Mouse (Mus musculus): ENCODE measurements around the gene Cacna2d2. TPM values are rescaled to one million over a fixed set of nuclear protein-coding genes. Genes with fewer than 3 reads are reported as not detected.

Gene Cacna2d2
- polyA plus RNA-seq, 2 experiments: 0.29 to 9.3 TPM

DNA sequence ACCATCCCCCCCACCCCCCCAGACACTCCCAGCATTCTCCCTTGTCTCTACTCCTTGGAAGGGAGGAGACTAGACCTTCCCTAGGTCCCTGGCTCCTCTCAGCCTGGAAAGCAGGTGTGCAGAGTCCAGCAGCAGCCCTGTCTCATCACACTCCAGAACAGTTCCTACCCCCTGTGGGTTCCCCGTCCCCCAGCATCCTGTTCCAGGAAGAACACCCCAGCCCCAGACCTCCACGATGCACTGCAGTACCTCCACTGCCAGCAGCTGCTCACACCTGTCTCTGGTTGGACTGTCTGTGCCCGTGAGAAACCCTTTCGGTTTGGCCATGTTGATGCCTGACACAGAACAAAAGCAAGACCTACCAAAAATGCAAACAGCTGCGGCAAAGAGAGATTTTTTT lies 121.8 kb downstream of the Cacna2d2 start:
- 38% methylated on average over 5 of the region's 5 CpGs for WGBS
- Histone ChIP-seq H3K27ac (replicated peaks; ENCODE audit: low read depth, low read length) (no peak overlapping the region), H3K27me3 (ENCODE audit: control insufficient read depth, insufficient read depth, low read length) (peaks cover 9% of the 10 kb centered on the region), H3K4me1 (ENCODE audit: control insufficient read depth, insufficient read depth, low read length) (no peaks in the 10 kb centered on the region), H3K9me3 (ENCODE audit: control insufficient read depth, low read length) (no peaks in the 10 kb centered on the region), H3K36me3 (ENCODE audit: control insufficient read depth, insufficient read depth, low read length) (no peaks in the 10 kb centered on the region), H3K4me3 (replicated peaks; ENCODE audit: low read length) (no peak overlapping the region), H3K9ac (ENCODE audit: low read depth, low read length, severe bottlenecking) (no peak overlapping the region), H3K4me2 (replicated peaks; ENCODE audit: low read depth, low read length, severe bottlenecking) (no peak overlapping the region)
- DNase-seq (ENCODE audit: low spot score) (no peak), ATAC-seq (ENCODE audit: low FRiP score, low read depth) (peak; percentile 28; the same call in 1 of the 2 replicates)
- no peak for TF ChIP-seq POLR2A (IDR thresholded peaks at IDR 0.05; ENCODE audit: borderline replicate concordance, extremely low read depth, insufficient read depth, insufficient read length)

- Histone ChIP-seq H3K4me3 (replicated peaks; ENCODE audit: low read length) (no peak overlapping the region), H3K9me3 (ENCODE audit: control insufficient read depth, low read length) (no peaks in the 10 kb centered on the region), H3K4me1 (ENCODE audit: control insufficient read depth, insufficient read depth, low read length) (no peaks in the 10 kb centered on the region), H3K9ac (ENCODE audit: low read depth, low read length, severe bottlenecking) (0 out of 2 replicates have a peak overlapping the region, but pooled peaks have one; percentile 38), H3K27me3 (ENCODE audit: control insufficient read depth, insufficient read depth, low read length) (peaks cover 16% of the 10 kb centered on the region), H3K36me3 (ENCODE audit: control insufficient read depth, insufficient read depth, low read length) (no peaks in the 10 kb centered on the region), H3K4me2 (replicated peaks; ENCODE audit: low read depth, low read length, severe bottlenecking) (peak overlapping the region; percentile 32), H3K27ac (replicated peaks; ENCODE audit: low read depth, low read length) (no peak overlapping the region)
- 29% methylated on average over 20 of the region's 25 CpGs for WGBS
- ATAC-seq (ENCODE audit: low FRiP score, low read depth) (peak; percentile 35), DNase-seq (ENCODE audit: low spot score) (no peak)
- no peak for TF ChIP-seq POLR2A (IDR thresholded peaks at IDR 0.05; ENCODE audit: borderline replicate concordance, extremely low read depth, insufficient read depth, insufficient read length)
These were observed 122.4 kb downstream of the Cacna2d2 start for GRCm38 (mm10) chr9:107521711-107522399.

DNA sequence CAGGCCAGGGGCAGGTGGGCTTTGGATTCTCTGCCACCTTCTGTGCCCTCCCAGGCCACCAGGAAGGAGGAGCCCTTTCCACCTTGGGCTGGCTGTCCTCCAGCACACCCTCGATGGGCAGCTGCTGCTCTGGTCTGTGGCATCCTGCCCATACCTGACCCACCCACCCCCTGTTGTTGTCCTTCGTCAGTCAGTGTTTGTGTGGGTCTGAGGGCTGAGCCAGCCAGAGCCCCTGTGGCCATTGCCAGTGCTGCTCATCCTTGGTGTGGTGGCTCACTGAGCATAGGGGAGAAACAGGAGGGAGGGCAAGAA lies 122.9 kb downstream of the Cacna2d2 start:
- peaks cover 19% of the 10 kb centered on the region for H3K27me3 ChIP-seq (ENCODE audit: control insufficient read depth, insufficient read depth, low read length)
- no peaks in the 10 kb centered on the region for H3K36me3 ChIP-seq (ENCODE audit: control insufficient read depth, insufficient read depth, low read length)
- no peak overlapping the region for H3K27ac ChIP-seq (replicated peaks; ENCODE audit: low read depth, low read length)
- no peak overlapping the region for H3K4me3 ChIP-seq (replicated peaks; ENCODE audit: low read length)
- ATAC-seq (ENCODE audit: low FRiP score, low read depth) (no peak), DNase-seq (ENCODE audit: low spot score) (no peak)
- no peak for TF ChIP-seq POLR2A (IDR thresholded peaks at IDR 0.05; ENCODE audit: borderline replicate concordance, extremely low read depth, insufficient read depth, insufficient read length)
- H3K9ac ChIP-seq (ENCODE audit: low read depth, low read length, severe bottlenecking): no peak overlapping the region
- H3K4me2 ChIP-seq (replicated peaks; ENCODE audit: low read depth, low read length, severe bottlenecking): peak overlapping the region; percentile 32; the same call in 1 of the 2 replicates
- WGBS: 48% methylated on average over 2 of the region's 2 CpGs
- no peaks in the 10 kb centered on the region for H3K4me1 ChIP-seq (ENCODE audit: control insufficient read depth, insufficient read depth, low read length)
- H3K9me3 ChIP-seq (ENCODE audit: control insufficient read depth, low read length): no peaks in the 10 kb centered on the region

DNA sequence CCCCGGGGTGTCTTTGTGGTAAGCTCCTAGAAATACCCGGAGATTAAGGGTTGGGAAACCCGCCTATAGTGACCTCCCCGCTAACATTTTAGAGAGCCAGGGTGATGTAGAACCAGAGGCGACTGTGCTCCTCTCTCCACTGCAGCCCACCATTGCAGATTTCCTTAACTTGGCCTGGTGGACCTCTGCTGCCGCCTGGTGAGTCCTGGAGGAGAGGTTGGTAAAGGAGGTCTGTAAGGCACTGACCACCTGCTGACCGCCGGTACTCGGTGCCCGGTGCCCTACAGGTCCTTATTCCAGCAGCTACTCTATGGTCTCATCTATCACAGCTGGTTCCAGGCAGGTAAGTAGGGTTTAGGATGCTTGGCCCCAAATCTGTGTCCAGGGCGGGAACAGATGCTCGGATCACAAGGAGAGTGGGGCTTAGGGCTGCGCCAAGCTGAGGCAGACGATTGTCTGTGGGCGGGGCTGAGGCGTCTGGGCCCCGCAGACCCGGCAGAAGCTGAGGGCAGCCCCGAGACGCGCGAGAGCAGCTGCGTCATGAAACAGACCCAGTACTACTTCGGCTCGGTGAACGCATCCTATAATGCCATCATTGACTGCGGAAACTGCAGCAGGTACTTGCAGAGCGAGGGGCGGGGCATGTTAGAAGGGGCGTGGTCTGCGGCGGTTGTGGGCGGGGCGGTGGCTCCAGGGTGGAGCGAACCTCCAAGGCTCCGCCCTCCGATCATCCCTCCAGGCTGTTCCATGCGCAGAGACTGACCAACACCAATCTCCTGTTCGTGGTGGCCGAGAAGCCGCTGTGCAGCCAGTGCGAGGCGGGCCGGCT lies 127.0 kb downstream of the Cacna2d2 start:
- Histone ChIP-seq H3K4me1 (ENCODE audit: control insufficient read depth, insufficient read depth, low read length) (no peaks in the 10 kb centered on the region), H3K36me3 (ENCODE audit: control insufficient read depth, insufficient read depth, low read length) (no peaks in the 10 kb centered on the region), H3K9me3 (ENCODE audit: control insufficient read depth, low read length) (no peaks in the 10 kb centered on the region), H3K4me3 (replicated peaks; ENCODE audit: low read length) (peak overlapping the region; percentile 33), H3K27ac (replicated peaks; ENCODE audit: low read depth, low read length) (no peak overlapping the region), H3K4me2 (replicated peaks; ENCODE audit: low read depth, low read length, severe bottlenecking) (peak overlapping the region; percentile 59), H3K27me3 (ENCODE audit: control insufficient read depth, insufficient read depth, low read length) (peaks cover 32% of the 10 kb centered on the region), H3K9ac (ENCODE audit: low read depth, low read length, severe bottlenecking) (peak overlapping the region; percentile 28; the same call in 1 of the 2 replicates)
- no peak for TF ChIP-seq POLR2A (IDR thresholded peaks at IDR 0.05; ENCODE audit: borderline replicate concordance, extremely low read depth, insufficient read depth, insufficient read length)
- DNase-seq (ENCODE audit: low spot score): peak; percentile 38
- peak; percentile 70; the same call in 1 of the 2 replicates for ATAC-seq (ENCODE audit: low FRiP score, low read depth)
- 7% methylated on average over 42 of the region's 44 CpGs for WGBS

DNA sequence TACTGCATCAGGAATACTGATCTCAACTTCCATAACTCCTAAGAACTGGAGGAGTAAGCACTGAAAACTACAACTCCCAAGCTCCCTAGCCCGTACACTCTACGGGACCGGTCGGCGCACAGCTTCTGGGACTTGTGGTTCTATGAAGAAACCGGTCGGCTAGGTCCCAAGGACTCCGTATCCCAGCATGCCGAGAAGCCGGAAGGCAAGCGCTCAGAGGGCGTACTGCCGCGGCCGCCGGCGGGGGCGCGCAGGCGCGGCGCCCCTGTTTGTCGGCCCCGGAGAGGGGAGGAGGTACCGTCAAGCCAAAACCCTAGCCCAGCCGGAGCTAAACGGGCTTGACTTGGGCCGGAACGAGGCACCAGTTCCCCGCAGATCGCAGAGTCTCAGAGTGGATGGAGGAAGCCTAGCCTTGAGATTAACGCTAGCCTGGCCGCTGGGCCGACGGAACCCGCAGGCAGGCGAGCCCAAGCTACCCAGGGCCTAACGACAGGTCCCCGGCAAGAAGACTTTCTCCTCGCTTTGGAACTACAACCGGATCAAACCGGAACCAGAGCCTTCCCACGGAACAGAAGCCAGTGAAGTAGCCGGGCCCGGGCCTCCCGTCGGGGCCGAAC lies 134.5 kb downstream of the Cacna2d2 start, which contains the start of gene Tmem115:
TSS of gene Tmem115 (plus strand) at position 155 of the 617 bp plus-strand sequence.
- Histone ChIP-seq H3K4me2 (replicated peaks; ENCODE audit: low read depth, low read length, severe bottlenecking) (peak within 1 kb of the TSS; percentile 96), H3K4me3 (replicated peaks; ENCODE audit: low read length) (peak within 1 kb of the TSS; percentile 89), H3K9ac (ENCODE audit: low read depth, low read length, severe bottlenecking) (peak within 1 kb of the TSS; percentile 91), H3K4me1 (ENCODE audit: control insufficient read depth, insufficient read depth, low read length) (peaks cover 22% of the 10 kb centered on the region), H3K9me3 (ENCODE audit: control insufficient read depth, low read length) (no peaks in the 10 kb centered on the region), H3K27me3 (ENCODE audit: control insufficient read depth, insufficient read depth, low read length) (no peaks in the 10 kb centered on the region), H3K27ac (replicated peaks; ENCODE audit: low read depth, low read length) (peak within 1 kb of the TSS; percentile 73), H3K36me3 (ENCODE audit: control insufficient read depth, insufficient read depth, low read length) (peaks cover 19% of the 10 kb centered on the region)
- under 1% methylated on average over 48 of the region's 48 CpGs for WGBS
- DNase-seq (ENCODE audit: low spot score) (peak; percentile 99), ATAC-seq (ENCODE audit: low FRiP score, low read depth) (peak; percentile 99)
- TF ChIP-seq POLR2A (IDR thresholded peaks at IDR 0.05; ENCODE audit: borderline replicate concordance, extremely low read depth, insufficient read depth, insufficient read length): peak; percentile 69; the same call in 1 of the 2 replicates

Data from limb, embryonic 14.5 days (tissue).